Mouse (Mus musculus) C2C12 (cell line): ENCODE measurements at regions not wholly inside any gene's neighbourhood (a gene's known extent, or its start where the extent isn't known, plus 50 kb on each side); places are given as distances from the start of the nearest gene placed in this dataset.

Source experiments
- CTCF ChIP-seq: IDR thresholded peaks from one replicate; pipeline ENCODE4 v1.5.1; 2011; ENCODE audit not compliant: control insufficient read depth, insufficient read depth, insufficient read length
- FOSL1 ChIP-seq: IDR thresholded peaks from one replicate; pipeline ENCODE4 v1.8.0; 2011; ENCODE audit warnings: mild to moderate bottlenecking, low read length; ENCODE audit not compliant: poor library complexity, insufficient read depth, severe bottlenecking
- MYOG ChIP-seq: IDR thresholded peaks from one replicate; pipeline ENCODE4 v1.6.1; 2011; ENCODE audit not compliant: control insufficient read depth, insufficient read length; ENCODE audit errors: extremely low read depth

GRCm38 (mm10) chr2:30695771-30696456, 101.1 kb downstream of the Cstad start:
- no peak for TF ChIP-seq CTCF
- no peak for TF ChIP-seq FOSL1
- TF ChIP-seq MYOG, result no peak
